Mouse (Mus musculus): ENCODE measurements around the gene Fat3. TPM values are rescaled to one million over a fixed set of nuclear protein-coding genes. Genes with fewer than 3 reads are reported as not detected.

Gene Fat3
- polyA plus RNA-seq, 1 experiment: 0.51 TPM

- WGBS: 71% methylated on average over 1 of the region's 1 CpGs
- Histone ChIP-seq H3K4me3 (ENCODE audit: control insufficient read depth, insufficient read depth, low read length) (no peak overlapping the region), H3K36me3 (ENCODE audit: control insufficient read depth, insufficient read depth, low read length) (no peaks in the 10 kb centered on the region), H3K27me3 (ENCODE audit: control insufficient read depth, insufficient read depth, low read length) (no peaks in the 10 kb centered on the region), H3K27ac (ENCODE audit: control insufficient read depth, insufficient read depth, low read length) (no peak overlapping the region), H3K4me1 (replicated peaks; ENCODE audit: control insufficient read depth, insufficient read depth, low read length) (no peaks in the 10 kb centered on the region)
- DNase-seq: no peak
- TF ChIP-seq CTCF (IDR thresholded peaks at IDR 0.05; ENCODE audit: borderline replicate concordance, control insufficient read depth, extremely low read depth, insufficient read depth, low read length, poor library complexity) (no peak), POLR2A (IDR thresholded peaks at IDR 0.05; ENCODE audit: control insufficient read depth, extremely low read depth, insufficient read depth, low read length, poor library complexity) (no peak)
Measured at GRCm38 (mm10) chr9:16354906-16355305, 146.2 kb downstream of the Fat3 start.

- Histone ChIP-seq H3K27ac (ENCODE audit: control insufficient read depth, insufficient read depth, low read length) (no peak overlapping the region), H3K27me3 (ENCODE audit: control insufficient read depth, insufficient read depth, low read length) (no peaks in the 10 kb centered on the region), H3K36me3 (ENCODE audit: control insufficient read depth, insufficient read depth, low read length) (no peaks in the 10 kb centered on the region), H3K4me3 (ENCODE audit: control insufficient read depth, insufficient read depth, low read length) (no peak overlapping the region), H3K4me1 (replicated peaks; ENCODE audit: control insufficient read depth, insufficient read depth, low read length) (no peaks in the 10 kb centered on the region)
- 77% methylated on average over 4 of the region's 4 CpGs for WGBS
- no peak for TF ChIP-seq CTCF (IDR thresholded peaks at IDR 0.05; ENCODE audit: borderline replicate concordance, control insufficient read depth, extremely low read depth, insufficient read depth, low read length, poor library complexity)
- no peak for TF ChIP-seq POLR2A (IDR thresholded peaks at IDR 0.05; ENCODE audit: control insufficient read depth, extremely low read depth, insufficient read depth, low read length, poor library complexity)
- no peak for DNase-seq
Measured at GRCm38 (mm10) chr9:16353049-16353724, 147.9 kb downstream of the Fat3 start.

GRCm38 (mm10) chr9:16352486-16353048 is 148.5 kb downstream of the Fat3 start:
- no peak overlapping the region for H3K27ac ChIP-seq (ENCODE audit: control insufficient read depth, insufficient read depth, low read length)
- no peak for DNase-seq
- H3K27me3 ChIP-seq (ENCODE audit: control insufficient read depth, insufficient read depth, low read length): no peaks in the 10 kb centered on the region
- no peaks in the 10 kb centered on the region for H3K36me3 ChIP-seq (ENCODE audit: control insufficient read depth, insufficient read depth, low read length)
- TF ChIP-seq CTCF (IDR thresholded peaks at IDR 0.05; ENCODE audit: borderline replicate concordance, control insufficient read depth, extremely low read depth, insufficient read depth, low read length, poor library complexity) (no peak), POLR2A (IDR thresholded peaks at IDR 0.05; ENCODE audit: control insufficient read depth, extremely low read depth, insufficient read depth, low read length, poor library complexity) (no peak)
- no peak overlapping the region for H3K4me3 ChIP-seq (ENCODE audit: control insufficient read depth, insufficient read depth, low read length)
- no peaks in the 10 kb centered on the region for H3K4me1 ChIP-seq (replicated peaks; ENCODE audit: control insufficient read depth, insufficient read depth, low read length)
- 80% methylated on average over 4 of the region's 4 CpGs for WGBS

GRCm38 (mm10) chr9:16344902-16345855 is 155.9 kb downstream of the Fat3 start:
- TF ChIP-seq CTCF (IDR thresholded peaks at IDR 0.05; ENCODE audit: borderline replicate concordance, control insufficient read depth, extremely low read depth, insufficient read depth, low read length, poor library complexity) (no peak), POLR2A (IDR thresholded peaks at IDR 0.05; ENCODE audit: control insufficient read depth, extremely low read depth, insufficient read depth, low read length, poor library complexity) (no peak)
- no peaks in the 10 kb centered on the region for H3K4me1 ChIP-seq (replicated peaks; ENCODE audit: control insufficient read depth, insufficient read depth, low read length)
- H3K36me3 ChIP-seq (ENCODE audit: control insufficient read depth, insufficient read depth, low read length): no peaks in the 10 kb centered on the region
- H3K27me3 ChIP-seq (ENCODE audit: control insufficient read depth, insufficient read depth, low read length): no peaks in the 10 kb centered on the region
- DNase-seq: no peak
- no peak overlapping the region for H3K27ac ChIP-seq (ENCODE audit: control insufficient read depth, insufficient read depth, low read length)
- 93% methylated on average over 11 of the region's 11 CpGs for WGBS
- no peak overlapping the region for H3K4me3 ChIP-seq (ENCODE audit: control insufficient read depth, insufficient read depth, low read length)

GRCm38 (mm10) chr9:16343191-16343590 is 157.9 kb downstream of the Fat3 start:
- no peaks in the 10 kb centered on the region for H3K27me3 ChIP-seq (ENCODE audit: control insufficient read depth, insufficient read depth, low read length)
- 87% methylated on average over 2 of the region's 2 CpGs for WGBS
- H3K36me3 ChIP-seq (ENCODE audit: control insufficient read depth, insufficient read depth, low read length): no peaks in the 10 kb centered on the region
- H3K27ac ChIP-seq (ENCODE audit: control insufficient read depth, insufficient read depth, low read length): no peak overlapping the region
- no peak overlapping the region for H3K4me3 ChIP-seq (ENCODE audit: control insufficient read depth, insufficient read depth, low read length)
- no peaks in the 10 kb centered on the region for H3K4me1 ChIP-seq (replicated peaks; ENCODE audit: control insufficient read depth, insufficient read depth, low read length)
- TF ChIP-seq CTCF (IDR thresholded peaks at IDR 0.05; ENCODE audit: borderline replicate concordance, control insufficient read depth, extremely low read depth, insufficient read depth, low read length, poor library complexity): no peak
- DNase-seq: no peak

GRCm38 (mm10) chr9:16342577-16342976 is 158.5 kb downstream of the Fat3 start:
- WGBS: 88% methylated on average over 8 of the region's 8 CpGs
- TF ChIP-seq CTCF (IDR thresholded peaks at IDR 0.05; ENCODE audit: borderline replicate concordance, control insufficient read depth, extremely low read depth, insufficient read depth, low read length, poor library complexity) (no peak), POLR2A (IDR thresholded peaks at IDR 0.05; ENCODE audit: control insufficient read depth, extremely low read depth, insufficient read depth, low read length, poor library complexity) (no peak)
- no peak for DNase-seq

More at GRCm38 (mm10) chr9:16342577-16342976, 158.5 kb downstream of the Fat3 start:
- Histone ChIP-seq H3K36me3 (ENCODE audit: control insufficient read depth, insufficient read depth, low read length) (no peaks in the 10 kb centered on the region), H3K27me3 (ENCODE audit: control insufficient read depth, insufficient read depth, low read length) (no peaks in the 10 kb centered on the region), H3K4me1 (replicated peaks; ENCODE audit: control insufficient read depth, insufficient read depth, low read length) (no peaks in the 10 kb centered on the region), H3K27ac (ENCODE audit: control insufficient read depth, insufficient read depth, low read length) (no peak overlapping the region), H3K4me3 (ENCODE audit: control insufficient read depth, insufficient read depth, low read length) (no peak overlapping the region)

Data from thymus, adult 2 months (tissue).